Mouse (Mus musculus): ENCODE measurements around the gene Vmn1r10.

Gene Vmn1r10

GRCm38 (mm10) chr6:57109154-57109553, at the start of gene Vmn1r10:
Gene Vmn1r10, plus strand, starts transcription at chr6:57109454.
- no peak for DNase-seq (ENCODE audit: low spot score)

- DNase-seq (ENCODE audit: low spot score), result no peak
Observed at GRCm38 (mm10) chr6:57063730-57064129, 45.5 kb upstream of the Vmn1r10 start.

- DNase-seq (ENCODE audit: low spot score), result no peak
Observed at GRCm38 (mm10) chr6:57066487-57066886, 42.8 kb upstream of the Vmn1r10 start, which contains the start of gene Vmn1r9. Gene Vmn1r9, plus strand, starts transcription at chr6:57066787.

DNA sequence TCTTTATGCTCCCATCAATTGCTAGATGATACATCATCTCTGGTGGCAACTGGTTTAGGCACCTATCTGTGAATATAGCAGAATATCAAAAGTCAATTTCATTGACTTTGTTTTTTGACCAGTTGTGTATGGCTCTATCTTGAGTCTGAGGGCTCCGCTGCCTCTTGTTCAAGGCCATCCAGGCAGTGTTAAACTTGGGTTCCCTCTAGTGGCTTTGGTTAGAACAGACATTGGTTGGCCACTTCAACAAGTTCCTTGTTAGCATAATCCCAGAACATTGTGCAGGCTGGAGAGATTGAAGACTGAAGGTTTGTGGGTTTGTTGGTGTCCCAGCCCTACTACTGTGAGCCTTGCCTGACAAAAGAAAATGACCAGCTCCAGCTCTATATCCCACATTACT, 2.9 kb upstream of the Vmn1r10 start:
- no peak for DNase-seq (ENCODE audit: low spot score)

- DNase-seq (ENCODE audit: low spot score), result no peak
Observed at GRCm38 (mm10) chr6:57133155-57133554, 23.9 kb downstream of the Vmn1r10 start, which contains the start of gene Vmn1r11. Gene Vmn1r11, plus strand, starts transcription at chr6:57133455.

GRCm38 (mm10) chr6:57156619-57157018, 47.4 kb downstream of the Vmn1r10 start, which contains the start of gene Vmn1r12:
Gene Vmn1r12, plus strand, starts transcription at chr6:57156919.
- no peak for DNase-seq (ENCODE audit: low spot score)
